Mouse (Mus musculus) midbrain, embryonic 10.5 days (tissue): ENCODE measurements around the gene Mthfsd. TPM values are rescaled to one million over a fixed set of nuclear protein-coding genes. Genes with fewer than 3 reads are reported as not detected.

Experiments
- DNase-seq: peaks from one replicate; pipeline ENCODE4 v3.0.0-alpha.2; 2017; ENCODE audit warnings: low spot score
- H3K27ac ChIP-seq: fragments of 300-500 bp; sonication (generic); replicated peaks from 2 replicates; pipeline ENCODE4 v1.5.1; 2016; ENCODE audit warnings: mild to moderate bottlenecking
- H3K27me3 ChIP-seq: fragments of 300-500 bp; sonication (generic); 2 replicates; pipeline ENCODE4 v1.6.1; 2016; ENCODE audit warnings: low read depth, mild to moderate bottlenecking; ENCODE audit not compliant: poor library complexity, severe bottlenecking
- H3K36me3 ChIP-seq: fragments of 300-500 bp; sonication (generic); 2 replicates; pipeline ENCODE4 v1.6.1; 2016; ENCODE audit warnings: mild to moderate bottlenecking, moderate library complexity
- H3K4me1 ChIP-seq: fragments of 300-500 bp; sonication (generic); 2 replicates; pipeline ENCODE4 v1.6.1; 2016
- H3K4me3 ChIP-seq: fragments of 300-500 bp; sonication (generic); 2 replicates; pipeline ENCODE4 v1.5.1; 2016; ENCODE audit warnings: mild to moderate bottlenecking, moderate library complexity
- H3K9me3 ChIP-seq: fragments of 300-500 bp; sonication (generic); replicated peaks from 2 replicates; pipeline ENCODE4 v1.6.1; 2016; ENCODE audit warnings: mild to moderate bottlenecking
- WGBS: fragments of 180-500 bp; shearing (Covaris S2); methylation state at CpG from one replicate; pipeline ENCODE4 v1.1.7; 2016; 5-methylcytosine and 5-hydroxymethylcytosine counted together
- polyA plus RNA-seq: library from polyadenylated mRNA; unstranded; fragments of >200 nt; fragmentation: Nextera tagmentation; extraction: Ambion mirVana; gene quantifications from 2 replicates; pipeline ENCODE4 v1.2.1, GENCODE M21; 2016

The Mthfsd gene
- polyA plus RNA-seq, 1 experiment from 2014 or later: 66.3 TPM

GRCm38 (mm10) chr8:121083093-121083935 is 24.9 kb downstream of the Mthfsd start:
- Histone ChIP-seq H3K9me3 (no peaks in the 10 kb centered on the region), H3K4me1 (peaks cover 32% of the 10 kb centered on the region), H3K36me3 (no peaks in the 10 kb centered on the region), H3K4me3 (peak overlapping the region; percentile 62), H3K27ac (peak overlapping the region; percentile 59; the same call in 1 of the 2 replicates), H3K27me3 (peaks cover 100% of the 10 kb centered on the region)
- WGBS: under 1% methylated on average over 89 of the region's 89 CpGs
- DNase-seq: peak; percentile 79

- peak; percentile 44 for DNase-seq
- Histone ChIP-seq H3K4me3 (peak overlapping the region; percentile 62), H3K9me3 (no peaks in the 10 kb centered on the region), H3K36me3 (no peaks in the 10 kb centered on the region), H3K27ac (no peak overlapping the region), H3K27me3 (peaks cover 100% of the 10 kb centered on the region), H3K4me1 (peaks cover 32% of the 10 kb centered on the region)
- WGBS: under 1% methylated on average over 57 of the region's 57 CpGs
These were observed 25.7 kb downstream of the Mthfsd start for GRCm38 (mm10) chr8:121082218-121083092.

DNA sequence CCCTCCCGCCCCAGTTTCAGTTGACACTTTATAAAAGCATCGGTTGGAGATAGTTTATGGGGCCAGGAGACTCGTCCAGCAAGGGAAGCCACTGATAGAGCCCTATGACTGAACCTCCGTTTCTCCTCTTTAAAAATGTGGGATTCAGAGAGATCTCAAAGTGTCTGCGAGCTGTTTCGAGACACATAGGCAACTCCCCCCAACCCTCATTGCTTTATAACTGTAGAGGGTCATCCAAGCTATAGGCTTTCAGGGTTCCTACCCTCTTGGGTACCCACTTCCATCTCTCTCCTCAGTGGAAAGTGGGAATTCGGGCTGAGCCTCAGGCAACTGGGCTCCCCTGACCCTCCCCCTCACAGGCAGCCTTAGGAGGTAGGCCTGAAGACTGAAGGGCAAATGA is 26.8 kb downstream of the Mthfsd start:
- Histone ChIP-seq H3K36me3 (no peaks in the 10 kb centered on the region), H3K27ac (no peak overlapping the region), H3K4me1 (peaks cover 32% of the 10 kb centered on the region), H3K4me3 (no peak overlapping the region), H3K27me3 (peaks cover 100% of the 10 kb centered on the region), H3K9me3 (no peaks in the 10 kb centered on the region)
- DNase-seq: no peak
- 3% methylated on average over 7 of the region's 7 CpGs for WGBS

- under 1% methylated on average over 49 of the region's 49 CpGs for WGBS
- no peak overlapping the region for H3K27ac ChIP-seq
- H3K4me3 ChIP-seq: no peak overlapping the region
- H3K27me3 ChIP-seq: peaks cover 100% of the 10 kb centered on the region
- peaks cover 32% of the 10 kb centered on the region for H3K4me1 ChIP-seq
- no peaks in the 10 kb centered on the region for H3K9me3 ChIP-seq
- peak; percentile 43 for DNase-seq
- no peaks in the 10 kb centered on the region for H3K36me3 ChIP-seq
These were observed 27.7 kb downstream of the Mthfsd start for GRCm38 (mm10) chr8:121080361-121081090.

DNA sequence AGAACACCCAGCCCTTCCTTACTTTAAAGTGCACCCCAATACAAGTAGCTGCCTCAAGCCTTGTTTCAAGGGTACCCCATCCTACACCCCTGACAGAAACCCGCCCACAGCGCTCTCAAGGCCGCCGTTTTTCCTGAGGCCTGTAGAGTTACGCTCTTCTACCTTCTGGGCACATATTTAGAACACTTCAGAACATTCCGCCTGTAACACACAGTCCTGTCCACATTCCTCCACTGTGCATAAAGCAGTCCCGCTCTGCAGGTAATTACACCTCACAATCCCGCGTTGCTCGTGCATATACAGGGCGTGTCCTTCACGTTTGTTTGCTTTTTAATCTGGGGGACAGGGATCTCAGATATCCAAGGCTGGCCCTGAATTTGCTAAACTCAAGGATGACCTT is 28.2 kb downstream of the Mthfsd start:
- H3K27me3 ChIP-seq: peaks cover 100% of the 10 kb centered on the region
- DNase-seq: no peak
- H3K4me3 ChIP-seq: no peak overlapping the region
- H3K27ac ChIP-seq: no peak overlapping the region
- peaks cover 30% of the 10 kb centered on the region for H3K4me1 ChIP-seq
- no peaks in the 10 kb centered on the region for H3K9me3 ChIP-seq
- WGBS: under 1% methylated on average over 12 of the region's 12 CpGs
- H3K36me3 ChIP-seq: no peaks in the 10 kb centered on the region

- no peak for DNase-seq
- no peak overlapping the region for H3K27ac ChIP-seq
- H3K9me3 ChIP-seq: no peaks in the 10 kb centered on the region
- WGBS: 2% methylated on average over 7 of the region's 7 CpGs
- H3K27me3 ChIP-seq: peaks cover 100% of the 10 kb centered on the region
- H3K4me1 ChIP-seq: peaks cover 26% of the 10 kb centered on the region
- no peak overlapping the region for H3K4me3 ChIP-seq
- H3K36me3 ChIP-seq: no peaks in the 10 kb centered on the region
These were observed 29.0 kb downstream of the Mthfsd start for GRCm38 (mm10) chr8:121079201-121079600.

- 1% methylated on average over 14 of the region's 14 CpGs for WGBS
- H3K36me3 ChIP-seq: no peaks in the 10 kb centered on the region
- H3K4me1 ChIP-seq: peaks cover 24% of the 10 kb centered on the region
- no peaks in the 10 kb centered on the region for H3K9me3 ChIP-seq
- H3K4me3 ChIP-seq: no peak overlapping the region
- peak; percentile 26 for DNase-seq
- H3K27ac ChIP-seq: no peak overlapping the region
- H3K27me3 ChIP-seq: peaks cover 100% of the 10 kb centered on the region
These were observed 29.5 kb downstream of the Mthfsd start for GRCm38 (mm10) chr8:121078721-121079120.

DNA sequence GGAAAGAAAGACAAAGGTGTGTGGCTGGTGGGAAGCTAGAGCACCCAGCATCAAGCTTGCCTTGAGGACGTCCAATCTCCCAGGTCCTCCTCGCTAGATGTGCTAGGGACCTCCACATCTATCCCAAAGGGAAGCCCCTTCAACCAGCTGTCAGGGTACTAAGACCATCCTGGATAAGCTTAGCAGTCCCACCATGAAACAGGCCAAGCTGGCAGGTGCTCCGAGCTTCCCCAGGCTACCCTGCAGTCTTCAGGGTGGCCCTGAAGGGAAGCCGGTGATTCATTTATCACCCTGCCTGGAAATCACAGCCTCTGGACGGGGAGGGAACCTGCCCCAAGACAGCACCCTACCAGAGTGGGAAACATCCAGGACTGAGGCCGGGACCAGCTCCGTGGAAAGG is 31.6 kb downstream of the Mthfsd start:
- Histone ChIP-seq H3K9me3 (no peaks in the 10 kb centered on the region), H3K36me3 (no peaks in the 10 kb centered on the region), H3K4me1 (peaks cover 21% of the 10 kb centered on the region), H3K27me3 (peaks cover 100% of the 10 kb centered on the region), H3K4me3 (no peak overlapping the region), H3K27ac (no peak overlapping the region)
- DNase-seq: no peak
- WGBS: 4% methylated on average over 7 of the region's 7 CpGs

DNA sequence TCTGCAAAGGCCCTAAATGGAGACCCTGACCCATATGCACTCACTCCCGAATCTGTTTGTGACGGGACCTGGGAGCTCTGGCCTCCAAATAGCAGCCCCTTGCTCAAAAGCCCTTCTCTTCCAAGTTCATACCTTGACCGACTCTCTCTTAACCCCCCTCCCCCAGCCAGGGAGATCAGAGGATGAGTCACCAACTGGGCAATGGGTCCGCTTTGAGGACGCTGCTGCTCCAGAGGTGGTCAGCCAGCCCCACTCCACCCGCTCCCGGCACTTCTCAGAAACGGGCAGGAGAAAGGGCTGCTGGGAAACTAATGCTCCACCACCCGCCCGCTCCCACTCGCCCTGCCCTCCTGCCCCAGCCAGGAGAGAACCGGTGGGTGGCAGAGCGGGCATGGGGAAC is 32.3 kb downstream of the Mthfsd start:
- Histone ChIP-seq H3K36me3 (no peaks in the 10 kb centered on the region), H3K4me1 (peaks cover 27% of the 10 kb centered on the region), H3K27ac (no peak overlapping the region), H3K9me3 (no peaks in the 10 kb centered on the region), H3K27me3 (peaks cover 100% of the 10 kb centered on the region), H3K4me3 (no peak overlapping the region)
- peak; percentile 42 for DNase-seq
- WGBS: under 1% methylated on average over 13 of the region's 13 CpGs

DNA sequence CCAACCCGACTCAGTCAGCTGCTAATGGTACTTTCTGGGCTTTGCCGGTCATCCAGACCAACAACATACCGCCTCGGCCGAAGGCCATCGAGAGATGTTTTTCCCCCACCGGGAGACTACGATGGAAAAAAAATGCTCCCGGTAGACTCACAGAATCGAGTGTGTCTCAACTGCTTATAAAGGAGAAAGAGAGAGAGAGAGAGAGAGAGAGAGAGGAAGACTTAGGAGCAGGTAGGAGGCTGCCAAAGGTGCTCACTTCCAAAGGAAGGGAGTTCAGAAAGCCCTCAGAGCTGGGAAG is 33.4 kb downstream of the Mthfsd start:
- Histone ChIP-seq H3K27ac (no peak overlapping the region), H3K27me3 (peaks cover 100% of the 10 kb centered on the region), H3K4me3 (no peak overlapping the region), H3K4me1 (peaks cover 29% of the 10 kb centered on the region), H3K36me3 (no peaks in the 10 kb centered on the region), H3K9me3 (no peaks in the 10 kb centered on the region)
- DNase-seq: no peak
- 2% methylated on average over 10 of the region's 10 CpGs for WGBS

- no peak overlapping the region for H3K27ac ChIP-seq
- WGBS: 0% methylated on average over 15 of the region's 15 CpGs
- H3K36me3 ChIP-seq: no peaks in the 10 kb centered on the region
- DNase-seq: peak; percentile 53
- H3K4me3 ChIP-seq: no peak overlapping the region
- peaks cover 29% of the 10 kb centered on the region for H3K4me1 ChIP-seq
- peaks cover 100% of the 10 kb centered on the region for H3K27me3 ChIP-seq
- no peaks in the 10 kb centered on the region for H3K9me3 ChIP-seq
These were observed 33.9 kb downstream of the Mthfsd start for GRCm38 (mm10) chr8:121074108-121074847.
